Mouse (Mus musculus) C2C12 (cell line): ENCODE results near the gene Frmd4b.

ENCODE experiments used
- MAX ChIP-seq: IDR thresholded peaks from one replicate; pipeline ENCODE4 v1.6.1; 2011; ENCODE audit warnings: mild to moderate bottlenecking, control low read depth
- MYOD1 ChIP-seq: IDR thresholded peaks from one replicate; pipeline ENCODE4 v1.6.1; 2011; ENCODE audit warnings: low read depth; ENCODE audit not compliant: control insufficient read depth, insufficient read length

- no peak for TF ChIP-seq MAX
- TF ChIP-seq MYOD1 = no peak
Observed at GRCm38 (mm10) chr6:97655986-97656385, 38.6 kb upstream of the Frmd4b start.
